Mouse (Mus musculus) right cerebral cortex, postnatal 36 days (tissue): ENCODE results near the gene Pramel6.
"Not testable (repeated sequence)": the region's sequence is repeated elsewhere in the genome, so short reads cannot be mapped to it uniquely, and the experiment has no call there.

Experiments
- DNase-seq, 2 experiments: peaks; one replicate each; pipeline ENCODE4 v3.0.0; 2022; ENCODE audit warnings: low spot score in 2 of 2, mixed read lengths in 1 of 2

Pramel6 gene

GRCm38 (mm10) chr2:87506265-87506664 is at the start of gene Pramel6:
Pramel6 (plus strand) TSS chr2:87506565.
- DNase-seq, result no peak

GRCm38 (mm10) chr2:87461769-87462168 is 44.6 kb upstream of the Pramel6 start:
- no peak for DNase-seq

- DNase-seq, result no peak
Measured at GRCm38 (mm10) chr2:87480207-87480606, 26.2 kb upstream of the Pramel6 start.

- DNase-seq, result no peak
Measured at GRCm38 (mm10) chr2:87481158-87481557, 25.2 kb upstream of the Pramel6 start.

GRCm38 (mm10) chr2:87482276-87482675 is 24.1 kb upstream of the Pramel6 start:
- no peak for DNase-seq

GRCm38 (mm10) chr2:87496993-87497392 is 9.4 kb upstream of the Pramel6 start, which contains the start of gene Pramel7:
Pramel7 (minus strand) TSS chr2:87497093.
- DNase-seq, result not testable (repeated sequence)

- no peak for DNase-seq
Measured at GRCm38 (mm10) chr2:87515046-87515445, 8.7 kb downstream of the Pramel6 start.

- no peak for DNase-seq
Measured at GRCm38 (mm10) chr2:87515457-87516060, 9.2 kb downstream of the Pramel6 start.

- DNase-seq, result no peak
Measured at GRCm38 (mm10) chr2:87516581-87516980, 10.2 kb downstream of the Pramel6 start.

GRCm38 (mm10) chr2:87520651-87521050 is 14.3 kb downstream of the Pramel6 start:
- DNase-seq, result no peak

GRCm38 (mm10) chr2:87525899-87526616 is 19.7 kb downstream of the Pramel6 start:
- DNase-seq, result peak in 1 of 2 experiments; percentile 2

- DNase-seq, result no peak
Measured at GRCm38 (mm10) chr2:87531496-87531895, 25.1 kb downstream of the Pramel6 start, which contains the start of gene Olfr153. Olfr153 (plus strand) TSS chr2:87531796.

GRCm38 (mm10) chr2:87534826-87535225 is 28.5 kb downstream of the Pramel6 start:
- DNase-seq, result no peak

GRCm38 (mm10) chr2:87545442-87545841 is 39.1 kb downstream of the Pramel6 start, which contains the start of gene Olfr1128:
Olfr1128 (minus strand) TSS chr2:87545542.
- DNase-seq, result no peak
